Mouse (Mus musculus): ENCODE measurements around the gene Cst6.
"Not testable (repeated sequence)": the region's sequence is repeated elsewhere in the genome, so short reads cannot be mapped to it uniquely, and the experiment has no call there.

Cst6 gene

GRCm38 (mm10) chr19:5349502-5349873 lies at the start of gene Cst6:
Gene Cst6 (minus strand): TSS chr19:5349574.
- not testable (repeated sequence) for DNase-seq (ENCODE audit: low read depth, low spot score)

GRCm38 (mm10) chr19:5395371-5395770 lies 46.0 kb upstream of the Cst6 start:
- DNase-seq (ENCODE audit: low read depth, low spot score) = no peak

GRCm38 (mm10) chr19:5394168-5394567 lies 44.8 kb upstream of the Cst6 start:
- DNase-seq (ENCODE audit: low read depth, low spot score) = no peak

- DNase-seq (ENCODE audit: low read depth, low spot score) = no peak
These were observed 43.5 kb upstream of the Cst6 start for GRCm38 (mm10) chr19:5392892-5393291.

GRCm38 (mm10) chr19:5390416-5390815 lies 41.0 kb upstream of the Cst6 start:
- no peak for DNase-seq (ENCODE audit: low read depth, low spot score)

- DNase-seq (ENCODE audit: low read depth, low spot score) = peak; percentile 70
These were observed 40.3 kb upstream of the Cst6 start for GRCm38 (mm10) chr19:5389647-5390046.

GRCm38 (mm10) chr19:5388588-5389242 lies 39.3 kb upstream of the Cst6 start, which contains the start of gene Sart1:
Gene Sart1 (minus strand): TSS chr19:5388703.
- peak; percentile 97 for DNase-seq (ENCODE audit: low read depth, low spot score)

- DNase-seq (ENCODE audit: low read depth, low spot score) = peak; percentile 27
These were observed 38.7 kb upstream of the Cst6 start for GRCm38 (mm10) chr19:5388011-5388441.

- DNase-seq (ENCODE audit: low read depth, low spot score) = no peak
These were observed 35.3 kb upstream of the Cst6 start for GRCm38 (mm10) chr19:5384715-5385114.

GRCm38 (mm10) chr19:5383326-5383725 lies 34.0 kb upstream of the Cst6 start:
- DNase-seq (ENCODE audit: low read depth, low spot score) = no peak

GRCm38 (mm10) chr19:5377446-5377845 lies 28.1 kb upstream of the Cst6 start:
- DNase-seq (ENCODE audit: low read depth, low spot score) = no peak

GRCm38 (mm10) chr19:5374748-5375147 lies 25.4 kb upstream of the Cst6 start:
- no peak for DNase-seq (ENCODE audit: low read depth, low spot score)

- DNase-seq (ENCODE audit: low read depth, low spot score) = no peak
These were observed 24.8 kb upstream of the Cst6 start for GRCm38 (mm10) chr19:5374177-5374576.

GRCm38 (mm10) chr19:5372724-5373123 lies 23.4 kb upstream of the Cst6 start:
- no peak for DNase-seq (ENCODE audit: low read depth, low spot score)

GRCm38 (mm10) chr19:5370932-5371331 lies 21.6 kb upstream of the Cst6 start:
- peak; percentile 64 for DNase-seq (ENCODE audit: low read depth, low spot score)

GRCm38 (mm10) chr19:5367455-5367854 lies 18.1 kb upstream of the Cst6 start:
- peak; percentile 58 for DNase-seq (ENCODE audit: low read depth, low spot score)

- DNase-seq (ENCODE audit: low read depth, low spot score) = no peak
These were observed 17.6 kb upstream of the Cst6 start, which contains the start of gene Banf1 for GRCm38 (mm10) chr19:5367053-5367359. Gene Banf1 (minus strand): TSS chr19:5367168.

GRCm38 (mm10) chr19:5366175-5367052 lies 17.0 kb upstream of the Cst6 start, which contains the start of gene Eif1ad:
Gene Eif1ad (plus strand): TSS chr19:5366741.
- DNase-seq (ENCODE audit: low read depth, low spot score) = peak; percentile 98

GRCm38 (mm10) chr19:5365751-5366150 lies 16.4 kb upstream of the Cst6 start:
- no peak for DNase-seq (ENCODE audit: low read depth, low spot score)

- no peak for DNase-seq (ENCODE audit: low read depth, low spot score)
These were observed 14.8 kb upstream of the Cst6 start for GRCm38 (mm10) chr19:5364124-5364523.

- DNase-seq (ENCODE audit: low read depth, low spot score) = peak; percentile 67
These were observed 12.8 kb upstream of the Cst6 start for GRCm38 (mm10) chr19:5362186-5362585.

GRCm38 (mm10) chr19:5356080-5356479 lies 6.7 kb upstream of the Cst6 start:
- peak; percentile 39 for DNase-seq (ENCODE audit: low read depth, low spot score)

GRCm38 (mm10) chr19:5353609-5354008 lies 4.2 kb upstream of the Cst6 start:
- DNase-seq (ENCODE audit: low read depth, low spot score) = no peak

Measured in ES-CJ7 (cell line).